Mouse (Mus musculus) gastrocnemius, postnatal 4 days (tissue): ENCODE measurements around the gene Dlx2. TPM values are rescaled to one million over a fixed set of nuclear protein-coding genes. Genes with fewer than 3 reads are reported as not detected.

Experiments
- DNase-seq, 2 experiments: peaks; one replicate each; pipeline ENCODE4 v3.0.0; 2021 to 2022; ENCODE audit warnings: low spot score in 2 of 2, mixed read lengths in 2 of 2
- long read RNA-seq, 2 experiments: library from polyadenylated mRNA; stranded (forward); transcript quantifications; one replicate each; pipeline ENCODE4 v2.0.0; 2021
- total RNA-seq, 2 experiments: library from RNA; stranded (reverse); gene quantifications; 2 replicates each; pipeline ENCODE4 v1.2.3; 2021

Gene Dlx2
- under 1 TPM; 0.10 to 0.13 TPM for total RNA-seq
- long read RNA-seq, experiment 1, partial matches to known transcripts: 0 of 1 reads
- long read RNA-seq, experiment 1, other reads (novel, unspliced or antisense): 0 of 1 reads
- long read RNA-seq, experiment 2: 0 reads

GRCm38 (mm10) chr2:71546640-71547071 lies at the start of gene Dlx2:
Gene Dlx2 (minus strand): TSS chr2:71546754.
- DNase-seq: no peak

- no peak for DNase-seq
These were observed 47.9 kb upstream of the Dlx2 start for GRCm38 (mm10) chr2:71594466-71594865.

- DNase-seq: no peak
These were observed 42.6 kb upstream of the Dlx2 start for GRCm38 (mm10) chr2:71589114-71589513.

- DNase-seq: no peak
These were observed 34.9 kb upstream of the Dlx2 start for GRCm38 (mm10) chr2:71581488-71581887.

GRCm38 (mm10) chr2:71580632-71581466 lies 34.3 kb upstream of the Dlx2 start:
- peak; percentile 29 to 63 for DNase-seq

GRCm38 (mm10) chr2:71577059-71577458 lies 30.5 kb upstream of the Dlx2 start:
- DNase-seq: no peak

GRCm38 (mm10) chr2:71573736-71574135 lies 27.2 kb upstream of the Dlx2 start:
- no peak for DNase-seq

GRCm38 (mm10) chr2:71566466-71566865 lies 19.9 kb upstream of the Dlx2 start:
- no peak for DNase-seq

GRCm38 (mm10) chr2:71556071-71556470 lies 9.5 kb upstream of the Dlx2 start:
- no peak for DNase-seq

- DNase-seq: no peak
These were observed 5.2 kb upstream of the Dlx2 start for GRCm38 (mm10) chr2:71551704-71552103.

- DNase-seq: no peak
These were observed 3.8 kb upstream of the Dlx2 start for GRCm38 (mm10) chr2:71550330-71550729.

- DNase-seq: peak; percentile 71 to 75
These were observed 1.3 kb upstream of the Dlx2 start for GRCm38 (mm10) chr2:71547829-71548228.

- DNase-seq: no peak
These were observed 493 bp downstream of the Dlx2 start for GRCm38 (mm10) chr2:71545882-71546639.

- no peak for DNase-seq
These were observed 1.1 kb downstream of the Dlx2 start for GRCm38 (mm10) chr2:71545401-71545881.

GRCm38 (mm10) chr2:71544391-71545285 lies 1.9 kb downstream of the Dlx2 start:
- DNase-seq: no peak

GRCm38 (mm10) chr2:71543948-71544347 lies 2.6 kb downstream of the Dlx2 start:
- DNase-seq: no peak

- no peak for DNase-seq
These were observed 3.0 kb downstream of the Dlx2 start for GRCm38 (mm10) chr2:71543531-71543930.

GRCm38 (mm10) chr2:71542816-71543301 lies 3.7 kb downstream of the Dlx2 start:
- DNase-seq: no peak

- DNase-seq: no peak
These were observed 4.2 kb downstream of the Dlx2 start for GRCm38 (mm10) chr2:71542227-71542815.
